Mouse (Mus musculus) heart, adult 2 months (tissue): Measurements from ENCODE around the gene Stam. TPM values are rescaled to one million over a fixed set of nuclear protein-coding genes. Genes with fewer than 3 reads are reported as not detected.

ENCODE experiments used
- DNase-seq, 2 experiments: peaks; one replicate each; pipeline ENCODE4 v3.0.0; 2021
- H3K27ac ChIP-seq: fragments of 200-600 bp; 2 replicates; pipeline ENCODE4 v1.8.1; 2022
- H3K27me3 ChIP-seq: fragments of 200-500 bp; 2 replicates; pipeline ENCODE4 v1.6.1; 2012; ENCODE audit warnings: mild to moderate bottlenecking, low read length, inconsistent platforms, mixed read lengths; ENCODE audit not compliant: control insufficient read depth, insufficient read depth
- H3K36me3 ChIP-seq: fragments of 200-500 bp; 2 replicates; pipeline ENCODE4 v1.6.1; 2012; ENCODE audit warnings: low read length, inconsistent platforms; ENCODE audit not compliant: control insufficient read depth, insufficient read depth
- H3K4me1 ChIP-seq: fragments of 200-500 bp; 2 replicates; pipeline ENCODE4 v1.6.1; 2011; ENCODE audit warnings: low read length; ENCODE audit not compliant: control insufficient read depth, insufficient read depth
- H3K4me3 ChIP-seq: fragments of 200-600 bp; 2 replicates; pipeline ENCODE4 v1.8.1; 2022
- H3K79me2 ChIP-seq: fragments of 200-500 bp; replicated peaks from 2 replicates; pipeline ENCODE4 v1.6.1; 2012; ENCODE audit warnings: mild to moderate bottlenecking, inconsistent platforms, low read length, moderate library complexity, mixed read lengths; ENCODE audit not compliant: control insufficient read depth, insufficient read depth
- H3K9ac ChIP-seq: fragments of 200-500 bp; 2 replicates; pipeline ENCODE4 v1.6.1; 2012; ENCODE audit warnings: low read depth, mild to moderate bottlenecking, control low read depth, inconsistent platforms, low read length, mixed read lengths
- CTCF ChIP-seq: fragments of 200-600 bp; IDR thresholded peaks from 2 replicates; pipeline ENCODE4 v1.8.1; 2022; ENCODE audit warnings: antibody characterized with exemption, mild to moderate bottlenecking, moderate library complexity
- EP300 ChIP-seq: fragments of 200-500 bp; IDR thresholded peaks from 2 replicates; pipeline ENCODE4 v1.6.1; 2011; ENCODE audit warnings: low read depth, low read length, control low read depth; ENCODE audit not compliant: insufficient read depth
- POLR2A ChIP-seq: fragments of 200-500 bp; IDR thresholded peaks from 2 replicates; pipeline ENCODE4 v1.6.1; 2011; ENCODE audit warnings: mild to moderate bottlenecking, low read depth, low read length, control low read depth; ENCODE audit not compliant: insufficient read depth
- WGBS: fragments of 180-500 bp; shearing (Covaris S2); methylation state at CpG from one replicate; pipeline ENCODE4 v1.1.7; 2018; 5-methylcytosine and 5-hydroxymethylcytosine counted together
- intact Hi-C: fragments of 180-260 bp; cut with DNase I; formaldehyde crosslinking; loops from one replicate; pipeline ENCODE4 v1.15.1; 2025
- polyA plus RNA-seq: library from polyadenylated mRNA; depleted of rRNA; stranded (reverse); fragments of >200 nt; gene quantifications from 2 replicates; pipeline ENCODE4 v1.2.3, GENCODE M21; 2012
- total RNA-seq, 2 experiments: library from RNA; stranded (reverse); gene quantifications; 2 replicates each; pipeline ENCODE4 v1.2.3; 2021

The Stam gene
- total and polyA plus RNA-seq, 3 experiments, result 8.8 to 23.9 (median 23.0) TPM

GRCm38 (mm10) chr2:14126387-14126786, 52.5 kb downstream of the Stam start:
- H3K36me3 ChIP-seq, result no peaks in the 10 kb centered on the region; the same call in none of the 2 replicates

DNA sequence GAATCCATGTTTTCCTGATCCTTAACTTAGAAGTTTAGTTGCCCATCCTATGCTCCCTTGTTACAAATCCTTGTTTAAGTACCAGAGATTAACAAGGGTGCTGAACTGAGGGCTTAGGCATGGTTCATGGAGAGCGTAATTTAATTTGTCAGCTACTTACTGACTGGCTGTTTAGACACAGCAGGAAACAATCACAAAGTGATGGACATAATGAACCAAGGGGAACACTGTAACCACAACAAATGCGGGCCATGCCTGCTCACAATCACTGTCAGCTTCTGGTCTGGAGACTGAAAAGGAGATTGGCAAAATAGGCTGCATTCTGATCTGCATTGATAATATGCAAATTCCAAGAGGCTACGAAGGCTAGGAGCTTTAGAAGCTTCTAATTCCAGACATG, 53.7 kb downstream of the Stam start:
- intact Hi-C loops, result no loop called here
- H3K79me2 ChIP-seq, result no peaks in the 10 kb centered on the region

More at GRCm38 (mm10) chr2:14126387-14126786, 52.5 kb downstream of the Stam start:
- no peak overlapping the region for H3K4me3 ChIP-seq
- H3K4me1 ChIP-seq, result no peaks in the 10 kb centered on the region
- H3K27me3 ChIP-seq, result no peaks in the 10 kb centered on the region
- no peak overlapping the region for H3K27ac ChIP-seq
- TF ChIP-seq EP300 (no peak), CTCF (no peak), POLR2A (no peak)
- no peak overlapping the region for H3K9ac ChIP-seq
- no peak for DNase-seq
- intact Hi-C loops, result no loop called here
- no peaks in the 10 kb centered on the region for H3K79me2 ChIP-seq
- 93% methylated on average over 6 of the region's 6 CpGs for WGBS

DNA sequence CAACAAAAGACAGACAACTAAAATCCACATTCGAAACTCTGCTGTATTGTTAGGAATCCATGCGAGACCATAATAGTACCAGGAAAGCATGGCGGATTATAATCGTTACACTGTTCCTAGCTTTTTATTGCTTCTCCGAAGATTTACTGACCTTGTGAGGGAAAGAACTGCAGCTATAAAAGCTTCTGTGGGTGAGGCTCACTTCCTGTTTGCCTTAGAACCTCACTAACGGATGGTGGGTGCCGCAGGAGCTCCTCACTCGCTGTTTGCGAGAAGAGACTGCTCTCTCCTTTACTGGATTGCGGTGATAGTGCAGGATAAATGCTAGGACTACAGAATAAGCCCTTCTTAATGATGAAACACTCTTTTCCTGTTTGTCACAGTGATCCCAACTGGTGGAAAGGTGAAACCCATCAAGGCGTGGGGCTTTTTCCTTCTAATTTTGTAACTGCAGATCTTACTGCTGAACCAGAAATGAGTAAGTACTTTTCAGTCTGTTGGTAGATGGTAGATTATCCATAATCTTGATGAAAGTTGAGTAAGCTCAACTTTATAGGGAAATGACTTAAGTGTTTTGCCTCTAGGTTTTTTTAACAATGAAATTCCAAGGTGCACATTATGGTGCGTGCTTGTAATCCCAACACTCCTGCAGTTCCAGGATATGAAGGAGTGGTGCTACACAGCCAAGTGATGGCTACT, 56.9 kb downstream of the Stam start:
- no peak for TF ChIP-seq EP300
- intact Hi-C loops, result no loop called here
- Histone ChIP-seq H3K27me3 (no peaks in the 10 kb centered on the region), H3K36me3 (no peaks in the 10 kb centered on the region; the same call in 1 of the 2 replicates), H3K79me2 (no peaks in the 10 kb centered on the region), H3K27ac (peak overlapping the region; percentile 9; the same call in 1 of the 2 replicates), H3K4me3 (no peak overlapping the region), H3K4me1 (no peaks in the 10 kb centered on the region), H3K9ac (no peak overlapping the region)
- WGBS, result 63% methylated on average over 12 of the region's 12 CpGs
- no peak for DNase-seq

More for the DNA sequence above, 53.7 kb downstream of the Stam start:
- no peak overlapping the region for H3K9ac ChIP-seq
- no peak for TF ChIP-seq EP300
- H3K27ac ChIP-seq, result no peak overlapping the region
- H3K4me3 ChIP-seq, result no peak overlapping the region
- H3K36me3 ChIP-seq, result no peaks in the 10 kb centered on the region; the same call in none of the 2 replicates
- no peaks in the 10 kb centered on the region for H3K27me3 ChIP-seq
- DNase-seq, result no peak
- 80% methylated on average over 3 of the region's 3 CpGs for WGBS
- H3K4me1 ChIP-seq, result no peaks in the 10 kb centered on the region

GRCm38 (mm10) chr2:14132468-14133326, 58.8 kb downstream of the Stam start:
- Histone ChIP-seq H3K27ac (no peak overlapping the region), H3K9ac (no peak overlapping the region), H3K27me3 (no peaks in the 10 kb centered on the region), H3K36me3 (no peaks in the 10 kb centered on the region; the same call in 1 of the 2 replicates), H3K4me3 (no peak overlapping the region), H3K79me2 (no peaks in the 10 kb centered on the region), H3K4me1 (no peaks in the 10 kb centered on the region; the same call in 1 of the 2 replicates)
- WGBS, result 93% methylated on average over 4 of the region's 4 CpGs
- no peak for TF ChIP-seq POLR2A
- no peak for TF ChIP-seq CTCF
- no peak for TF ChIP-seq EP300
- intact Hi-C loops, result no loop called here
- DNase-seq, result no peak

DNA sequence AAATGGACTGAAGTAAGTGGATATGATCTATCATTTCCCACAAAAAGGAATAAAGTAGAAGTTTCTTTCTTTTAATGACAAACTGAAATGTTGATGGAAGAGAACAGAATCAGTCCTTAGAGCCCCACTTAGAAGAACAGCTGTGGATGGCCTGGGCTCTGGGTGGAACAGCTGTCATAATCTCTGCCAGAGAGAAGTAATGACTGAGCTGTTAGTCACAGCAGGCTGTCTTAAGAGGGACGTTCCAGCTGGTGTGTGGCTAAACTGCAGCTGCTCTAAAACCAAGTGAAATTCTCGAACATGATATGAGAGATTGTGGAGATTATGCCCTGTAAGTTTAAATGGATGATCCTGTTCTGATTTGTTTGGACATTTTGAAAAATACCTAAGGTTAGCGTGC, 63.0 kb downstream of the Stam start:
- Histone ChIP-seq H3K27ac (no peak overlapping the region), H3K9ac (no peak overlapping the region), H3K4me1 (no peaks in the 10 kb centered on the region; the same call in 1 of the 2 replicates), H3K4me3 (no peak overlapping the region), H3K27me3 (no peaks in the 10 kb centered on the region), H3K36me3 (no peaks in the 10 kb centered on the region; the same call in 1 of the 2 replicates), H3K79me2 (no peaks in the 10 kb centered on the region)
- intact Hi-C loops, result no loop called here
- peak in 1 of 2 experiments; percentile 36 for DNase-seq
- WGBS, result 74% methylated on average over 3 of the region's 3 CpGs
- no peak for TF ChIP-seq CTCF
- TF ChIP-seq EP300, result 0 out of 2 replicates have a peak, but pooled peaks have one; percentile 39
- no peak for TF ChIP-seq POLR2A

- Histone ChIP-seq H3K4me3 (no peak overlapping the region), H3K27me3 (no peaks in the 10 kb centered on the region), H3K36me3 (no peaks in the 10 kb centered on the region; the same call in 1 of the 2 replicates), H3K9ac (no peak overlapping the region), H3K27ac (no peak overlapping the region), H3K4me1 (peaks cover under 1% of the 10 kb centered on the region), H3K79me2 (no peaks in the 10 kb centered on the region)
- 89% methylated on average over 6 of the region's 6 CpGs for WGBS
- DNase-seq, result no peak
- TF ChIP-seq EP300 (no peak), CTCF (no peak), POLR2A (no peak)
- intact Hi-C loops, result no loop called here
These were observed 65.7 kb downstream of the Stam start for GRCm38 (mm10) chr2:14139590-14139989.
